Mouse (Mus musculus) ES-Bruce4 (cell line): Measurements from ENCODE around the gene 0610040J01Rik. TPM values are rescaled to one million over a fixed set of nuclear protein-coding genes. Genes with fewer than 3 reads are reported as not detected.

ENCODE experiments used
- H3K27ac ChIP-seq: 2 replicates; pipeline ENCODE4 v1.5.1; 2012; ENCODE audit warnings: low read length, inconsistent platforms; ENCODE audit not compliant: insufficient read depth
- H3K27me3 ChIP-seq: 2 replicates; pipeline ENCODE4 v1.6.1; 2012; ENCODE audit warnings: mild to moderate bottlenecking, low read length, inconsistent platforms; ENCODE audit not compliant: control insufficient read depth, poor library complexity, insufficient read depth, severe bottlenecking
- H3K36me3 ChIP-seq: 2 replicates; pipeline ENCODE4 v1.6.1; 2012; ENCODE audit warnings: inconsistent platforms, mild to moderate bottlenecking, low read length, moderate library complexity; ENCODE audit not compliant: control insufficient read depth, poor library complexity, insufficient read depth, severe bottlenecking
- H3K4me1 ChIP-seq: one replicate; pipeline ENCODE4 v1.8.1; 2011; ENCODE audit warnings: low read length; ENCODE audit not compliant: control insufficient read depth, insufficient read depth
- H3K4me3 ChIP-seq: 2 replicates; pipeline ENCODE4 v1.5.1; 2011; ENCODE audit warnings: low read depth, mild to moderate bottlenecking, low read length
- H3K9ac ChIP-seq: 2 replicates; pipeline ENCODE4 v1.6.1; 2012; ENCODE audit warnings: low read depth, mild to moderate bottlenecking, inconsistent platforms; ENCODE audit not compliant: poor library complexity, severe bottlenecking
- H3K9me3 ChIP-seq: replicated peaks from 2 replicates; pipeline ENCODE4 v1.6.1; 2012; ENCODE audit warnings: mild to moderate bottlenecking, low read length, inconsistent platforms; ENCODE audit not compliant: control insufficient read depth, poor library complexity, insufficient read depth, severe bottlenecking
- CTCF ChIP-seq: IDR thresholded peaks from one replicate; pipeline ENCODE4 v1.8.1; 2011; ENCODE audit warnings: low read depth, low read length
- EP300 ChIP-seq: IDR thresholded peaks from 2 replicates; pipeline ENCODE4 v1.6.1; 2011; ENCODE audit warnings: low read depth, low read length; ENCODE audit not compliant: insufficient read depth
- POLR2A ChIP-seq: IDR thresholded peaks from one replicate; pipeline ENCODE4 v1.8.1; 2011; ENCODE audit warnings: low read length; ENCODE audit not compliant: insufficient read depth
- polyA plus RNA-seq: library from polyadenylated mRNA; stranded (reverse); fragments of >200 nt; gene quantifications from 2 replicates; pipeline ENCODE4 v1.2.4, GENCODE M21; 2011; ENCODE audit warnings: low read depth; ENCODE audit not compliant: missing spikeins, insufficient read depth, insufficient read length

The 0610040J01Rik gene
- polyA plus RNA-seq, 1 experiment = 0.79 TPM

DNA sequence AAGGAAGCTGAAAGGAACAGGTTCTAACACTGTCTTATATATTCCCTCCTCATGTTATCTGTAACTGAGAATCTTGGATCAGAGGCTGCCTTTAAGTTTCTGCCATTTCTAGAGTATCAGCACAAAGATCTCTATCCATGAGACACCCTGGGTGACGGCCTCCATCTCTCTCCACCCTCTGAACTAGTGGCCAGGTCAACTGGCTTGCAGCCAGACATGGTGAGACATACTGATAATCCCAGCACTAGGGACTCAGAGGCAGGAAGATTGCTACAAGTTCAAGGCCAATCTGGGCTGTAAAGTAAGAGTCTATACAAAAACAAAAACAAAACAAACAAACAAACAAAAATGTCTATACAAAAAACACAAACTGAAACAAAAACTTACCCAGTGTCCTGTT lies 102.7 kb downstream of the 0610040J01Rik start:
- Histone ChIP-seq H3K4me1 (no peaks in the 10 kb centered on the region), H3K36me3 (peaks cover 7% of the 10 kb centered on the region; the same call in 1 of the 2 replicates), H3K9me3 (no peaks in the 10 kb centered on the region), H3K9ac (no peak overlapping the region), H3K27ac (no peak overlapping the region), H3K4me3 (no peak overlapping the region), H3K27me3 (no peaks in the 10 kb centered on the region)
- TF ChIP-seq CTCF (no peak), EP300 (no peak), POLR2A (no peak)

DNA sequence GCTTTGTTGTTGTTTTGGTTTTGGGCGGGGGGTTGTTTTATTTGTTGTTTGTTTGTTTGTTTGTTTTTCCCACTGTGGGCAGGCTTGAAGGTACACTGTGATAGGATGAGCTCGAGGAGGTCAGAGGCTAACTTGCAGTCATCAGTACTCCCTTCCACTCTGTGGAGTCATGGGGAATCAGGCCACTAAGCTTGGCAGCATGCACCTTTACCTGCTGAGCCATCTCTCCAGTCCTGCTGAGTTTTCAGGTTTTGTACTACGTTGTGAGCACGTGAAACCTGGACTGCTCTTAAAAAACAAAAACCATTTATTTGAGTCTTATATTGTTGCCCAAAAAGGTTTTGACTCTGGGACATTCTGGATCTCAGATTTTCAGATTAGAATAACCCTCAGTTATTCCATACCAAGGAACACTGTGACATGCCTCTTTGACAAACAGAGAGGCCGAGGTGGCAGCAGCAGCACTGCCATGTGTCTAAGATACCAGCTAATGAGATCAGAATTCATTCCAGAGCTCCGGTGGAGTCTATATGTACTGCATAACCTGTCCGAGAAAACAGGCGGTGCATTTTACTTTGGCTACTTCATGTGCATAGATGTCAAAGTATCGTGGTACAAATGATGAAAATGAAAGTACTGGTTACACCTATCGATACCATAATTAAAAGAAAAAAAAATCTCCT lies 104.4 kb downstream of the 0610040J01Rik start:
- Histone ChIP-seq H3K36me3 (peaks cover 4% of the 10 kb centered on the region; the same call in 1 of the 2 replicates), H3K4me3 (no peak overlapping the region), H3K9me3 (no peaks in the 10 kb centered on the region), H3K27me3 (no peaks in the 10 kb centered on the region), H3K9ac (no peak overlapping the region), H3K4me1 (no peaks in the 10 kb centered on the region), H3K27ac (no peak overlapping the region)
- no peak for TF ChIP-seq POLR2A
- no peak for TF ChIP-seq EP300
- no peak for TF ChIP-seq CTCF

DNA sequence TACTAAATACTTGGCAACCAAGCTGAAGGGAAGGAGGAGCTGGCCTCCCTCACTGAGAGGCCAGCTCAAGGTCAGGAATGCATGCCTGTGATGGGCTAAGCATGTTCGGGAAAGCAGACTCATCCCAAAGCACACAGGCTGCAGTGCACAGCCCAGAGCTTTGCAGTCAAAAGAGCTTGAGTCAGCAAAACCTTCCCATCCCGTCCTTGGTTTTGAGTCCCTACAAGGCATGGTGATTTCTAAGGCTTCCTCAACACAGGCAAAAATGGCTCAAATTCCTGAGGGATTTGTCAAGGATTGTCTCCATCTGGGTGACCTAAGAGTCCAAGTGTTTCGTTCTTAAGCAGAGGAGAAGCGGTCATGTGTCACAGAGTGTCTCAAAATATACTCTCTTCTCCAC lies 106.0 kb downstream of the 0610040J01Rik start:
- Histone ChIP-seq H3K4me1 (no peaks in the 10 kb centered on the region), H3K36me3 (peaks cover under 1% of the 10 kb centered on the region; the same call in 1 of the 2 replicates), H3K4me3 (no peak overlapping the region), H3K9ac (no peak overlapping the region), H3K27ac (no peak overlapping the region), H3K9me3 (no peaks in the 10 kb centered on the region), H3K27me3 (no peaks in the 10 kb centered on the region)
- TF ChIP-seq POLR2A = no peak
- TF ChIP-seq CTCF = no peak
- TF ChIP-seq EP300 = no peak

DNA sequence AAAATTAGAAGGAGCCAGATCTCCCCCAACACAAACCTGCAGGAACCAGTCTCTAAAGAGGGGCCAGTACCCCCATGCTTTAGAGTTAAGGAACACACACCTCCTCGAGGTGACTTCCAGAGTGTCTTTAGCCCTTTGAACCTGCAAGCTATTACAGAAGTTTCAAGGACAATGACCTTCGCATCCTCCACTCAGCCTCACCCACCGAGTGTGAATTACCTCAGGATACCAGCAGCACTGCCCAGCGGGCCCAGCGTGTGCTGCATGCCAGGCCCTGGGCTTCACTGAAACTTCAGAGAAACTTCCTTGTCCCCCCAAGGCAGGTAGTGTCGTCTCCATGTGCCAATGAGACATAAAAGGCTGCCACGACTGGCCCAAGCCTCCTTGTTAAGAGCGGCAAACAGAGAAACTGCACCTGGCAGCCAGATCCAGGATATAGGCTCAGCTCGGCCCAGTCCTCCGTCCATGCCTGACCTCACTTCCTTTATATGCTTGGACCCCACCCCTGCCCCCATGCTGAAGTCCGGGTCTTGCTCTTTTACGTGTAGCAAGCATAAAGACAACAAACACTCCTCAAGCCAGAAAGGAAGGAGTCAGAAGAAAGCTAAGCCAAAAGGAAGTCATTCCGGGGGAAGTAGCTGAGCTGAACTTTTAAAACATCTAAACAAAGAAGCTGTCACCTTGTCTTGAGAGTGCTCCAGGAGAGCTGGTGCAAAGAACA lies 111.3 kb downstream of the 0610040J01Rik start:
- H3K27me3 ChIP-seq = no peaks in the 10 kb centered on the region
- no peak overlapping the region for H3K9ac ChIP-seq
- H3K4me1 ChIP-seq = no peaks in the 10 kb centered on the region
- TF ChIP-seq EP300 = no peak
- no peak for TF ChIP-seq POLR2A
- no peak for TF ChIP-seq CTCF
- no peak overlapping the region for H3K4me3 ChIP-seq
- H3K36me3 ChIP-seq = peaks cover 4% of the 10 kb centered on the region; the same call in 1 of the 2 replicates
- H3K27ac ChIP-seq = no peak overlapping the region
- no peaks in the 10 kb centered on the region for H3K9me3 ChIP-seq

DNA sequence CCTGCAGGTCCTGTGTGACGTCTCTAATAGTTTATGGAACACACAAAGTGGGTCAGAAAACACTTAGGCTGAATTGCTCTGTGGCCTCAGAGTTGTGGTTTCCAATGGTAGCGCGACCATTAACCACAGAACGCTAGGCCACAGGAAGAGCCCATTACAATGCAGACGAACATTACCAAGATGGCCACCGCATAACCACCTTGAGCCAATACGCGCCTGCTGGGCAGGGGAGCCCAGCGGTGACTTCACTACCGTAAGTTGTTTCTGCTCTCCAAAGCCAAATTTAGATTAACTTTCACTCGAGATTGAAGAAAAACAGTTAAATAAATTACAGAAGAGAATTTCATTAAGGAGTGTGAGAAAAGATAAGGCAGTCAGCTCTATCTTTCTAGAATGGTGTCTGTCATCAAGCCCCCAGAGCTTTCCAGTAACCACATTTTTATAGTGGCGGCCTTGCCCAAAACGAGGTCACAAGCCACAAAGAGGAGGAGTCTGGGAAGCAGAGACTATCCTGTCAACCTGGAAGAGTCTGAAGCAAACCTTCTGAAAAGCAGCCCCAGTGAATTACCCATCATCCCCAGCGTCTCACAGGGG lies 113.0 kb downstream of the 0610040J01Rik start:
- Histone ChIP-seq H3K27me3 (no peaks in the 10 kb centered on the region), H3K9ac (no peak overlapping the region), H3K4me1 (no peaks in the 10 kb centered on the region), H3K36me3 (peaks cover 4% of the 10 kb centered on the region), H3K27ac (no peak overlapping the region), H3K9me3 (no peaks in the 10 kb centered on the region), H3K4me3 (no peak overlapping the region)
- TF ChIP-seq CTCF = no peak
- TF ChIP-seq EP300 = no peak
- no peak for TF ChIP-seq POLR2A

DNA sequence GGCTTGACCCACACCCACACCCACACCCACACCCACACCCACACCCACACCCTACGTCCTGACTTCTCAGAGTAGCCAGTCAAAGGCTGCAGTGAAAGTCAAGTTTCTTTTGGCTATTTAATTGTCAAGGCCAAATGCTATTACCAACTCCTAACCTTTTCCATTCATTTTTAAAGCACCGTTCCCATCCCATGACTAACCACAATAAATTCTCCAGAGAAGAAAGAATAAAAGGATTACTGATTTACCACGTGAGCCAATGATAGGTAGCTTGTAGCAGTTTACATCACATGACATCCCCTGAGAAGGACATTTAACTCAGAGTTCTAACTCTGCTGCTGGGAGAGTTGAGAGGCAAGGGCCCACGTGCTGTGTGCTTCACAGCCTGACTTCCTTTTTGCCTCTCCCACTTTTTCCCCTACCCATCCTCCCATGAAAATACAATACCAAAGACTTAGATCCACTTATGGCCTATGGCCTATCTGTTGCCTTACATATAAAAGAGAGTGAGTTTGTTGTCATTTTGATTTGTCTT lies 118.7 kb downstream of the 0610040J01Rik start:
- TF ChIP-seq POLR2A (no peak), EP300 (no peak), CTCF (no peak)
- no peaks in the 10 kb centered on the region for H3K9me3 ChIP-seq
- H3K4me3 ChIP-seq = no peak overlapping the region
- peak overlapping the region; percentile 30; the same call in 1 of the 2 replicates for H3K27ac ChIP-seq
- H3K36me3 ChIP-seq = peaks cover 4% of the 10 kb centered on the region
- no peak overlapping the region for H3K9ac ChIP-seq
- H3K4me1 ChIP-seq = peaks cover 9% of the 10 kb centered on the region
- no peaks in the 10 kb centered on the region for H3K27me3 ChIP-seq
